Mouse (Mus musculus): ENCODE measurements around the gene Wasf2.
A peak's percentile ranks its signal among the peaks of the same experiment; 100 is the strongest.

The Wasf2 gene

DNA sequence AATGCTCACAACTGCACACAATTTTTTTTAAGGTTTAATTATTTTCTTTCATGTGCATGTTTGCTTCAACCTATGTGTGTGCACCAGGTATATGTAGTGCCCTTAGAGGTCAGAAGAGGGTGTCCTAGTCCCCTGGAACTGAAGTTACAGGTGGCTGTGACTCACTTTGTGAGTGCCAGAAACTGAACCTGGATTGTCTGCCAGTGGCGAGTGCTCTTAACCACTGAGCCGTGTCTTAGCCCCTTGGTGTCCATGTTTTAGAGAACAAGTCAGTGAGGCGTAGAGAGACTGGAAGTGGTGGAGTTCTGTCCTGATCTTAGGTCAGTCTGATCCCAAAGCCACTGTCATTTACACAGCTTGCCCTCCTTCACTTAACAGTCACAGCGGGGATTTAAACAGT is 2.4 kb upstream of the Wasf2 start:
- no peak for DNase-seq

DNA sequence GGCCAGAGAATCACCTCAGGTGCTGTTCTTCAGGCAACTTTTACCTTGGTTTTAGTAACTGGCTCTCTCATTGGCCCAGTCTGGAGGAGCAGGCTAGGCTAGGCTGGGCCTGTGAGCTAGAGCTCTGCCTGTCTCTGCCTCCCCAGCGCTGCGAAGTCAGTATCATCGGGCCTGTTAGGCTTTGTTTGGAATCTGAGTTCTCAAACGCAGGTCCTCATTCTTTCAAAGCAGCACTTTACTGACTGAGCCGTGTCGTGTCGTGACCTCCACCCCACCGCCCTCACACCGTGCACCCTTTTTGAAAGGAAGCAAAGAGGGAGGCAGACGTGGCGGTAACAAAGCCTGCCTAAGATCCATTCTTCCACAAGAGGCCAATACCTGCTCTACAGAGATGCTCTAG is 914 bp upstream of the Wasf2 start:
- no peak for DNase-seq

DNA sequence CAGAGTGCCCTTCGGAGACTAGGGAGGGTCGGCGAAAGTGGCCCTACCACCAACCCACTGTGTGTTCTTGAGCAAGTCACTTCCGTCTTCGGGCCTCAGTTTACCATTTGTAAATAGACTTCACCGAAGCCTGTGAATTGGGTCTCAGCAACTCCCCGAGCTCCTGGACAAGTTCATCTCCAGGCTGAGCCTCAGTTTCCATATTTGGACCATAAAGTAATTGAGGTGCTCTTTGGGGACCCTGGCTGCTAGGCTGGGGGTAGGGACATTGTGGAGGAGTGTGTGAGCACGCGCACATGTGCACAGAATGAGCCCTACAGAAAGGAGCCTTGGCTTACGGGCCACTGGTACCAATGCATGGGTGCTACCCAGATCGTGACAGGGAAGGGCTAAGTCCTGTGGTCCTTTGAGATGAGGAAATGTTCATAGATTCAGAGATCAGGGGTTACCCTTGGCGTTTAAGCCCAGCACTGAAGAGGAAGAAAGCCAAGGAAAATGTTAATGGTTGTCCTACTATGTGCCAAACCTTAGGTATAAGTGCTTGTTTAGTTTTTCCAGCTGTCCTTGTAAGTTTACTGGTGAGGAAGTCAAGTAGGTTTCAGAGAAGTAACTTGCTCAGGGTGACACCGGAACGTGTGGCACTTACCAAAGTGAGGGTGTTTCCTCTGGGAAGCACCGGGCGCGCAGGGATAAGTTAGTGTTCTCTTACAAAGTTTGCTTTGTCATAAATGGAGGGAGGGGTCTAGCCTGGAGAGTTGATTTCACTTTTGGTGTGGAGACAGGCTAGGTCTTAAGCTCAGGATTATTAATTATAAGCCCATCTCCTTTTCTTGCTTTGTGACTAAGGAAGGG is 811 bp downstream of the Wasf2 start:
- DNase-seq, result peak; percentile 40 to 44

DNA sequence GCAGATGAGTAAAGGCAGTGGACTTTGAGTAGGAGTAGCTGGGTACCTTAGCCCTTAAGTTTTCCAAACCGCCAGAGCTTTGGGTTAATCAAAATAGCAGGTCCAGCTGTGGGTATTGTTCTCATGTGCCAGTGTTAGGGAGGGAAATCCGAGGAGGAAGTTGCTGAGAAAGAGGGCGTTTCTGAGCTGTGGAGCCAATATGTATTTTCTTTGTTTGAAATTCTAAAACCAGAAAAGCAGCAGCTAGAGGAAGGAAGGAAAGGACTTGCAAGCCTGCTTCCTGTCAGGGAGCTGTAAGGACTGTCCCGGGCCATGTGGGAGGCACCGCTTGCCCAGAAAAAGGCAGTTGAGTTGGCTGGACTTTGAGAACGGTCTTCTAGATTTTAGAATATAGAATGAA is 1.7 kb downstream of the Wasf2 start:
- DNase-seq, result peak; percentile 71 to 76

DNA sequence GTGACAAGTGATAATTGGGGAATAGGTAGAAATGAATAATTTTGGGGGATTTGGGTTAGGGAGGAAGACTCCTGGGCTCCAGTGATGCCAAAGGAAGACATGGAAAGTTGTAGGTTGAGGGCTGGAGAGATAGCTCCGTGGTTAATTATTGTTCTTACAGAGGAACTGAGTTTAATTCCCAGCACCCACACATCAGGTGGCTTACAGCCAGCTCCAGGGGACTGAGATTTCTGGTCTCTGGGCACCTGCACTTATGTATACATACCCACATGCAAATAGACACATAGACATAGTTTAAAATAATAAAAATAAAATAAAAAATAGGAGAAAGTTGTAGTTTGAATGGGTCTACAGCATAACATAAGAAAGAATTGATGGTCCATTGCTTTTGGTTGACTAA is 6.6 kb downstream of the Wasf2 start:
- DNase-seq, result no peak

DNA sequence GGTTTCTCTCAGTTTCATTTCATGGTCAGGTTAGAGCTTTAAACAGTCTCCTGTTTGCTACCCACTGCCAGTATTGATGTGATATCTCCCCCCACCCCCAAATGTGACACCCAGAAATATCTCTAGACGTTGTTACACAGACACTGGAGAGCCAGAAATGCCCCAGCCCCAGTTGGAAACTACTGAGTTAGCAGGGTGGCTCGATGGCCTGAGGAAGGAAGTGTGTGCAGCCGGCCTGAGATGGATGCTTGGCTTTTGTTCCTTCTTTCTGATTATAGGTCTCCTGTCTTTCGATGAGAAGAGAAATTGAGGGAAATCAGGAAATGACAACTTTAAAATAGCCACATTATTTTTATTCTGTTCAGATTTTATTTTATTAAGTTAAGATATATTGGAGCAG is 8.7 kb downstream of the Wasf2 start:
- no peak for DNase-seq

DNA sequence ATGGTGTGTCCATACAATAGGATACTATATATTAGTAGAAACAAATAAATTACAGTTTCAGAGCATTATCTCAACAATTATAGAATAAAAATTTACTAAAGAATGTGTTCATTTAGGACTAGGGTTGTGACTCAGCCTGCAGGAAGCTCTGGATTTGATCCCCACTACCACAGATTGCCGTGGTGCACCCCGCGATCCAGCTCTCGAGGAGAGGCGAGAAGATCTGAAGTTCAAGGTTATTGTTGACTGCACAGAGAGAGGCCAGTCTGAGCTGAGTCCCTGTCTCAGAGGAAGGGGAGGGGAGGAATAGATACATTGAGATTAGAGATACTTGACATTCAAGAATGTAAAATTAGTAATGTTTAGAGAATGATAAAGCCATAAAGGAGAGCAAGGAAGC is 24.7 kb downstream of the Wasf2 start:
- no peak for DNase-seq

DNA sequence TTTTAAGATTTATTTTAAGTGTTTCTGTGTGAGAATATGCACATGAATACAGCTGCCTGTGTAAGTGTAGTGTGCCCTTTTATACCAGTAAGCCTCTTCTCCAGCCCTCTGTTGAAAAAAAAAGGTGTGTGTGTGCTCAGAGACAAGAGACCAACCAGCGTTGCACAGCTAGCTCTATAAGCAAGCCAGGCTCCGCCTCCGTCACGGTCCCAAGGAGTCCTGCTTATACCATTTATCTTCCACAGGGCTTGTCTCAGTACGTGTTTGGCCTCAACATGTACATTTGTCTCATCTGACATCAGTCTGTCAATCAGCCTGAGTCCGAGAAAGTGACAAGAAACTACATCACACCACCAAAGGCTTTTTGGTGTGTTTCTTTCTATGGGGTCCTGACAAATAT is 25.4 kb downstream of the Wasf2 start:
- no peak for DNase-seq

DNA sequence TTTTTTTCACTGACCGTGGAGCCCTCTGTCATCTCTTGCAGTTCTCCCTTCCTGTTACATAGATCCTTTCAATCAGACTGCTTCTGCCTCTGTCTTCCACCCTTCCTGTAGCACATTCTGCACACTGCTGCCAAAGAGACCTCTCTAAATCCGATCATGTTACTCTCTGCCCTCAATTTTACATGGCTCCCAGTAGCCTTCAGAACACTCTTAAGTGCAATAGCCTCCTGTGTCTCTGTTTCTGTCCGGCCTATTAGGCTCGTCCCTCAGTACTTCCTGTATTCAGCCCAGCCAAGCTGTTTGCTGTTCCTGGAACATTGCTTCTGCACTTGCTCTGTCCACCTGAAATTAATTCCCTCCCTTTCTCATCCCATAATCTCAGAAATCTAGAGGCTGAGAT is 26.1 kb downstream of the Wasf2 start:
- DNase-seq, result no peak

DNA sequence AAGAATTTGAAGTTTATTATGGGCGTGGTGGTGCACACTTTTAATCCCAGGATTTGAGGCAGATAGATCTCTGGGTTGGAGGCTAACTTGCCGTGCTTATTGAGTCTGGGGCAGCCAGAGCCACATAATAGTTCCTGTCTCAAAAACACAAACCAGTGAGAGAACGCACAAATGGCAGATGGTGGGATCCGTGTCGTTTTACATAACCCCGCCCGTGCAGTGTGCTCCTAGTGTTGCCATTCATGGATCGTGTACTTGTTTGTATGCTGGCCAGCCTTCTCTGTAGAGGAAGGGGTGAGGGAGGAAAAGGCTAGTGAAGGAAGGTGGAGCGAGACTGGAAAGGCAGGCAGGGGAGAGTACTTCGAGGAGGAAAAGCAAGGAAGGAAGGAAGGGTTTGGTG is 26.5 kb downstream of the Wasf2 start:
- DNase-seq, result no peak

DNA sequence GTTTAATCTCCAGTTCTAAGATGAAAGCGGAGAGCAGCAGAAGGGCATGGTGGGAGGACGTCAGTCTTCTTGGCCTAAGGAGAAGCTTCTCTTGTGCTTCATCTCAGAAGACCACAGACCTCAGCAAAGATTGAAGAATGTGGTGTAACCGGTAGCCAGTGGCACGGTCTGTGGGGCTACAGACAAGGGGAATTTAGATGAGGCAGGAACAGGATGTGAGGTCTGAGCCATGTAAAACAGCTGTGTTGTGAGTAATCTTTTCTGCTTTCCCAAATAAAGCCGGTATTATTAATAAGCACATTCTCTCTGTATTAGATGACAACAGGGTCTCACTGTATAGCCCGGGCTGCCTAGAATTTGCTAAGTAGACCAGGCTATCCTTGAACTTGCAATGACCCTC is 28.8 kb downstream of the Wasf2 start:
- peak in 1 of 2 experiments; percentile 19 for DNase-seq

DNA sequence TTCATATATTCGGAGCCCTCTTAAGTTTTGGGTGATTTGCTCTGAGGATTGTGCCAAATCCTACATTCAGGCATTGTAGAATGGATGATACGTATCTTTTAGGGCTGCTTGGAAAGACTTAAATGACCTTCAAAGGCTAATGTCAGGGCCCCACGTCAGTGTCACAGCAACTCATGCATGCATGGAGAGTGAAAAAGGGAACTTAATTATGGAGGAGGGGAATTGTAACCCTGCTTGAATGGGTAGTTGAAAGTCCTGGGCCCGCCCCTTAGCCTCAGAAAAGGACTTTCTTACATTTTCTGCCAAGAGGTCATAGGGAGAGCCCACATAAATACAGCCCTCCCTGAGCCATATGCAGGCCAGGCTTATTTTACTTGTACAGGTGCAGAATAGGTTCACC is 29.3 kb downstream of the Wasf2 start:
- no peak for DNase-seq

DNA sequence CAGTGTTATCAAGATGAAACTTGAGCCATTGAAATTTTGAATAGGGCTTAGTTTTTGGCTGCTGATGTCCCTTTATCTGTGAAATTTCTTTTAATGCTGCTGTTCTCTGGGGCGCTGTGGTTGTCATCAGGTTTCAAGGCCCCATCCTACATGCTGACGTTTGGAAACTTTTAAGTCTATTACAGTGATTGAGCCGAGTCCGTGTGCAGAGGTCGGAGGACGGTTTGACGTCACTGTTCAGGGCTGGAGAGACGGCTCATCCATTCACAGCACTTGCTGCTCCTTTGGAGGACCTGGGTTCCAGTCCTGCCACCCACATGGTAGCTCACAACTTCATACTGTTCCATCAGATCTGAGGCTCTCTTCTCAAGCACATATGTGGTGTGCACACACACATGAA is 29.9 kb downstream of the Wasf2 start:
- DNase-seq, result no peak

DNA sequence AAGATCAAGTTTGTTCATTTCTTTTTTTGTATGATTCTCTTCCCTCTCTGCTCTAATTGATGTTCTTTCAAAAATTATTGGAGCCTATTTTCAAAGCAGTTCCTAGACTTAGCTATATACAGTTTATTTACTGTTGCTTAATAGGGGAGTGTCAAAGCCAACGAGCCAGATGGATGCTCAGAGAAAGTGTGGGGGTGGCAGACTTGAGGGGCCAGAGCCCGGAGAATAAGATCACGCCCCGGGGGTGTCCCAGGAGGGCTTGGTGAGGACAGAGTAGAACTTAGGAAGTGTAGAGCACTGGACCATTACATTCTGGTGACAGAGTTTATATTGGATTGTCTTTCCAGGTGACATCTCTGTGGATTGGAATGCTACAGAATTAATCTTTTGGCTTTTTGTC is 30.5 kb downstream of the Wasf2 start:
- no peak for DNase-seq

DNA sequence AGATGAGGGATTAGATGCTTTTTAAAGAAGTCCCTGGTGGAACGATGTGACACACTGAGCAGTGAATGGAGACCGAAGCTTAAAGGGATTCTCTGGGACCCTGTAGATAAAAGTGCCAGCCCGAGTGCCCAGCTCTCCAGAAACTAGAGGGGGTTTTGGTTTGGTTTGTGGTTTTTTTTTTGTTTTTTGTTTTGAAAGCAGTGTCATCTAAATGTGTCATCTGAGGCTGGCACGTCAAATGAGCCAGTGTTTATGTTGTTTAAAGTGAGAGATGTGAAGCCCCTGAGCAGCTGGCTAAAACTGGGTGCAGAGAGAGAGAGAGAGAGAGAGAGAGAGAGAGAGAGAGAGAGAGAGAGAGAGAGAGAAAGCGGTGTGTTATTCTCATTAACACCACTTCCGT is 31.9 kb downstream of the Wasf2 start:
- DNase-seq, result no peak

DNA sequence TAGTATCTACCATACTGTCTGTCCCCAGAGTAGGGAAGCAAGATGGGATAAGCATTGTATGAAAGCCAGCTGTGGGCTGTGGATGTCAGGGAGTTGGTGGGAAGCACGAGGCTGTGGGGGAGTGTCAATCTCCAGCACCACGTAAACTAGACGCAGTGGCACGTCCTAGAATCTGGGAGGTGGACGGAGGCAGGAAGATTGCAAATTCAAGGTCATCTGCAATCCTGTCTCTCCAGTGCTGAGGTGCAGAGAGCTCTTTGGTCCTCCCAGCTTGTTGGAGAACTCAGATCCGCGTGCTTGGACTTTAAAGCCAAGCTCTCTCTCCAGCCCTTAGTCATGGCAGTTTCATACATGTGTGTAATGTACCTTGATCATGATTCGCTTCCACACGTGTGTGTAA is 36.5 kb downstream of the Wasf2 start:
- DNase-seq, result no peak

DNA sequence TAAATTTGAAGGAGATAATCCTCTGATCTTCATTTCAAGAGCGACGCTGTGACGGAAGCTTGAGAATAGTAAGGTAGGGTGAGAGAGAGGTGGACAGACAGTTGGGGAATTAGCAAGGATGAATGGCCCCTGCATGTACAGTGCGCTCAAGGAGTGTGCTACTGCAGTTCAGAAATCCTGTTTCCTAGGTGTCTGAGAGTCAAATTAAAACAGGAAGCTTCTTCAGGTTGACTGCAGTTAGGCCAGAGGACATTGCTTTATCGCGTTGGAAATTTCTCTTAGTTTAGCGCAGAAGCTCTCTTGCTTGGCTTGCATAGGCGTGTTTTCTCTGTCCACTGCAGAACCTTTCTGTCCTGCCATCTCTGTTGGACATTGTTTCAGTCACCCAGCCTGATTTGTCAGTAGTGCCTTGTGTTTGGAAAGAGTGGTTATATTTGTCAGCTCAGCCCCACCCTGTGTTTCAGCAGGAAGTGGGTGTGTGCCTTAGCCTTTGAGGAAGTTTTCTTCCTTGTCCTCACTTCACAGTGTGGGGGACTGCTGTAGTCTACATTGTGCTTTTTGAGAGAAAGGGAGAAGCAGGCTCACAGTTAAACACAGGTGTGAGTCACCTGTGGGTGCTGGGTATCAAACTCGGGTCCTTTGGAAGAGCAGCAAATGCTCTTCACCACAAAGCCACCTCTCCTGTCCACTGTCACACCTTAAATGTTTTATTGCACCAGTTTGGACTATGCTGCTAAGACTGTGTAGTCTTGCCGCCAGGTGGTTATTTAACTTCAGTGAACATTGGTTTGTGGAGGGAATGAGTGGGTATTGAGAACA is 39.1 kb downstream of the Wasf2 start:
- DNase-seq, result peak; percentile 53 to 65

DNA sequence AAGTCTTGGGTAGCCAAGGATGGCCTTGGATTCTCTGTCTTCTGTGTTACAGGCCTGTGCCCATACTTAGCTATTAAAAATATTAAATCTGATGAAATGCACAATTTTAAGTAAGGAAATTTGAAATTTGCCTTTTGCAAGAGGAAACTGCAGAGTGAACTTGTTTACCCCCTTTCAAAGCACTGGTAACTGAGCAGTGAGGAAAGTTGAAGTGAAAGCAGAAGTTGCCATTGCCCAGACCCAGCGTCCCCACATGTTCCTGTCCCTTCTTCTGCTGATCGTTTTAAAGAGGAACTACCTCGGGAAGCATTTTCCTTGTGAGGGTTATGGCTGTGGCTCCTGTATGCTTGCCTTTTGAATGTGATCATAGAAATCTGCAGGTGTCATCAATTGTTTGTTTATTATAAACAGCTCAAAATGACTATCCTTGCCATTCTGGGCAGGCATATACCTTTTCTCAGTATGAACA is 39.8 kb downstream of the Wasf2 start:
- peak; percentile 40 to 48 for DNase-seq

DNA sequence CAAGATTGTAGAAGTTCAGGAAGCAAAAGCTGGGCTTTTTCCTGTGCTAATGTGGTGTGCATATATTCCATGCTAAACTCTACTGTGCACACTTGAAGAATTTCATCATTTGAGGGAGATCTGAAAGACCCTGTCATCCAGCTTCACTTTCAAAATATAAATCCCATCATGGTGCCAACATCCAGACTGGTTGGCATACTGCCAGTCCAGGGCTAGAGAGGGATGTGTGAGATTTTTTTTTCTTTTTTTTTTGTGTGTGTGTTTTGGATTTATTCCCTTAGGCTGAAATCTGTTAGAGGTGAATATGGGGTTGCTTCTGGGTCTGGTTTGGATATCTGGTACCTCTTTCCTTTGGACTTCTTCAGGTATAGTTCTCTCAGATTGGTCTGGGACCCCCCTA is 40.3 kb downstream of the Wasf2 start:
- DNase-seq, result no peak

DNA sequence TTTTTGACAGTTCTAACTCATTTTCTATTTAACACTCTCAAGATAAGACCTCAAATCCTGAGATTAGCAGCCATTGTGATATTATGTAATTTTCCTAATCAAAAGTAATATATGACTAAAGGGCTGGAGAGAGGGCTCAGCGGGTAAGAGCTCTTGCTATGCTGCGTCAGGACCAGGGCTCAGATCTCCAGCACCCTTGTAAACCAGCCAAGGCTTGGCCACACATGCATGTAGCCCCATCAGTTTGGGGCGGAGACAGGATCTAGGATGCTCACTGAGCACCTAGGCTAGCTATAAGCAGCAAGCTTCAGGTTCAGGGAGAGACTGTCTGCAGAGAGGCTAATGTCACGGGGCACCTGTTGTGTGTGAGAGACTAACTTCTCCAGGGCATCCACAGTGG is 42.1 kb downstream of the Wasf2 start:
- DNase-seq, result no peak

DNA sequence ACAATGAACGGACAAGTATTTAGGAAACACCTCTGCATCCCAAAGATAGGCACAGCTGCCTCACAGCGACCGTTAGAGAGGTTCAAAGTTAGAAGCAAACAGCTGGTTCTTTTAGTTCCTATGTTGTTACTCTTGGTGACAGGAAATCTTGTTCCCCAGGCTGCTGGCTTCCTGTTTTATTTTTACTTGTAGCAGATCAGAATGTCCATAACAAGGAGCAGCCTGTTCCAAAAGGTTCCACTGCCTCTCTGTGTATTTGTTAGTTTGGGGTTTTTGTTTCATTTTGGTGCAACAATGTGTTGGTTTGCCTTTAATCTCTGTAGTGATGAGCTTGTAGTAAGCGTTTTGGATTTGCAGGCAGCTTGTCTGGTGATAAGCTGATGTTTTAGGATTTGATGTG is 44.1 kb downstream of the Wasf2 start:
- no peak for DNase-seq

DNA sequence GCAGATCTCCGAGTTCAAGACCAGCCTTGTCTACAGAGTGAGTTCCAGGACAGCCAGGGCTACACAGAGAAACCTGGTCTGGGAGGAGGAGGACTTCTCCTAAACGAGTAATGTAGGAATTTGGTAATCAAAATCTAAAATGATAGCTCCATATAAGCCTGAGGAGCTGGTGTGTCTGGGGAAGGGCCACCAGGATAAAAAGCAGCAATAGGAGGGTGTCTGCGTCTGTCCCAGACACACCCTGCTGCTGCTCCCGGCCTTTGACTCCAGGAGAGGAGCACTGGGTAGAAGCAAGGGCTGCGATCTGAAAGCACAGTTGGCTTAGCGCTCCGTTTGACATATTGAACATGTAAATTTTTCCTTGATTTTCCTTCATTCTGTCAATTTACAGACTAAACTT is 45.0 kb downstream of the Wasf2 start:
- no peak for DNase-seq

DNA sequence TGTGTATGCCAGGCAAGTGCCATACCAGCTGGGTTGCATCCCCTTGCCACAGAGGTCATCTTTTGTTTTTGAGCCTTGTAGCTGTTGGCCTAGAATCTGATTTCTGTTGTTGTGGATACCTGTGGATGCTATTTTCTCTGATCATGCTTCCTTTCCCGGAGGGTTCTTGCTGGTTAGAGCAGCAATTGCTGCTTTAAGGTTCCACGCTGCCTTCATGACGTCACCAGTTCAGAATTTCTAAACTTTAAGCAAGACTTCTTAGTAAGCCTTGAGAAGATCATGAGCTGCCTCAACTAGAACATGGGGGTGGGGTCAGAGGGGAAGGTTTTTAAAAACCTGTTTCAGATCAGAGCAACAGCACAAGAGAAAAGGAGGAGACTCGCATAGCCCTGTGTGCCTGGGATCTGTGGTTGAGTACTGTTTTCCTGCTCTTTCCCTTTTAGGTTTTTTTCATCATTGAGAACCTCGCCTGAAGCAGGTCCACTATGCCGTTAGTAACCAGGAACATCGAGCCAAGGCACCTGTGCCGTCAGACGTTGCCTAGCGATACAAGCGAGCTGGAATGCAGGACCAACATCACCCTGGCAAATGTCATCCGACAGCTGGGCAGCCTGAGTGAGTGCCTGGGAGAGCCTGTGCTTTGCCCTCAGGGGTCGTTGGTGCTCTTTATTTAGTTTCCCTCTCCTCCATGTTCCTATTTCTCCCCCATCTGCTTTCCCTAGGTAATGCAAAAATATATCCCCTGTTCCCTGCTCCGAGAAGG is 45.9 kb downstream of the Wasf2 start:
- no peak for DNase-seq
